Mouse (Mus musculus) gastrocnemius, adult 18-20 months (tissue): ENCODE data around the gene Zbtb20. TPM values are rescaled to one million over a fixed set of nuclear protein-coding genes. Genes with fewer than 3 reads are reported as not detected.

Experiments used
- DNase-seq: peaks from one replicate; pipeline ENCODE4 v3.0.0; 2021; ENCODE audit warnings: low spot score
- total RNA-seq, 2 experiments: library from RNA; stranded (reverse); gene quantifications; 2 replicates each; pipeline ENCODE4 v1.2.3; 2021

Zbtb20 gene
- total RNA-seq, 2 experiments from 2014 or later = 75.4 to 79.3 TPM

GRCm38 (mm10) chr16:43597375-43598060 is 721.8 kb downstream of the Zbtb20 start:
- no peak for DNase-seq

- no peak for DNase-seq
Observed at GRCm38 (mm10) chr16:43599707-43600106, 724.0 kb downstream of the Zbtb20 start.

GRCm38 (mm10) chr16:43602573-43602972 is 726.9 kb downstream of the Zbtb20 start:
- DNase-seq = no peak

- no peak for DNase-seq
Observed at GRCm38 (mm10) chr16:43603591-43604141, 728.0 kb downstream of the Zbtb20 start.

GRCm38 (mm10) chr16:43604399-43605013 is 728.8 kb downstream of the Zbtb20 start:
- no peak for DNase-seq

- DNase-seq = no peak
Observed at GRCm38 (mm10) chr16:43607086-43607485, 731.4 kb downstream of the Zbtb20 start.

GRCm38 (mm10) chr16:43608066-43608465 is 732.4 kb downstream of the Zbtb20 start:
- no peak for DNase-seq

- DNase-seq = peak; percentile 39
Observed at GRCm38 (mm10) chr16:43610375-43610774, 734.7 kb downstream of the Zbtb20 start.

GRCm38 (mm10) chr16:43616348-43616747 is 740.7 kb downstream of the Zbtb20 start:
- DNase-seq = peak; percentile 46

- no peak for DNase-seq
Observed at GRCm38 (mm10) chr16:43617346-43617745, 741.7 kb downstream of the Zbtb20 start.

GRCm38 (mm10) chr16:43618286-43618685 is 742.6 kb downstream of the Zbtb20 start:
- no peak for DNase-seq

- no peak for DNase-seq
Observed at GRCm38 (mm10) chr16:43619277-43619676, 743.6 kb downstream of the Zbtb20 start.

GRCm38 (mm10) chr16:43620359-43620758 is 744.7 kb downstream of the Zbtb20 start:
- no peak for DNase-seq

- DNase-seq = no peak
Observed at GRCm38 (mm10) chr16:43623315-43624000, 747.8 kb downstream of the Zbtb20 start.

GRCm38 (mm10) chr16:43624876-43625275 is 749.2 kb downstream of the Zbtb20 start:
- DNase-seq = no peak

GRCm38 (mm10) chr16:43625289-43625688 is 749.6 kb downstream of the Zbtb20 start:
- DNase-seq = peak; percentile 65

- DNase-seq = no peak
Observed at GRCm38 (mm10) chr16:43625956-43626355, 750.3 kb downstream of the Zbtb20 start.

GRCm38 (mm10) chr16:43628662-43629061 is 753.0 kb downstream of the Zbtb20 start:
- DNase-seq = no peak

GRCm38 (mm10) chr16:43631758-43632157 is 756.1 kb downstream of the Zbtb20 start:
- no peak for DNase-seq

GRCm38 (mm10) chr16:43634037-43634436 is 758.4 kb downstream of the Zbtb20 start:
- no peak for DNase-seq

- DNase-seq = no peak
Observed at GRCm38 (mm10) chr16:43637241-43637640, 761.6 kb downstream of the Zbtb20 start.

- no peak for DNase-seq
Observed at GRCm38 (mm10) chr16:43638406-43639049, 762.8 kb downstream of the Zbtb20 start.
